Mouse (Mus musculus) embryonic stem cell, embryonic (primary cell): ENCODE measurements around the gene Inpp5a.

ENCODE experiments used
- CTCF ChIA-PET, 4 experiments: fragments of 300-600 bp in 2 of 4; fragments of 350-600 bp in 2 of 4; sonication (Branson Sonifier 250); formaldehyde crosslinking; loops; one replicate each; lab custom pipeline; 2022; ENCODE audit warnings: inconsistent platforms in 2 of 4; lab: Charles Lee
- POLR2A ChIA-PET, 4 experiments: fragments of 300-600 bp in 2 of 4; fragments of 350-600 bp in 2 of 4; sonication (Branson Sonifier 250); formaldehyde crosslinking; loops; one replicate each; lab custom pipeline; 2022; ENCODE audit warnings: antibody characterized with exemption in 4 of 4, inconsistent platforms in 1 of 4; lab: Charles Lee

The Inpp5a gene

DNA sequence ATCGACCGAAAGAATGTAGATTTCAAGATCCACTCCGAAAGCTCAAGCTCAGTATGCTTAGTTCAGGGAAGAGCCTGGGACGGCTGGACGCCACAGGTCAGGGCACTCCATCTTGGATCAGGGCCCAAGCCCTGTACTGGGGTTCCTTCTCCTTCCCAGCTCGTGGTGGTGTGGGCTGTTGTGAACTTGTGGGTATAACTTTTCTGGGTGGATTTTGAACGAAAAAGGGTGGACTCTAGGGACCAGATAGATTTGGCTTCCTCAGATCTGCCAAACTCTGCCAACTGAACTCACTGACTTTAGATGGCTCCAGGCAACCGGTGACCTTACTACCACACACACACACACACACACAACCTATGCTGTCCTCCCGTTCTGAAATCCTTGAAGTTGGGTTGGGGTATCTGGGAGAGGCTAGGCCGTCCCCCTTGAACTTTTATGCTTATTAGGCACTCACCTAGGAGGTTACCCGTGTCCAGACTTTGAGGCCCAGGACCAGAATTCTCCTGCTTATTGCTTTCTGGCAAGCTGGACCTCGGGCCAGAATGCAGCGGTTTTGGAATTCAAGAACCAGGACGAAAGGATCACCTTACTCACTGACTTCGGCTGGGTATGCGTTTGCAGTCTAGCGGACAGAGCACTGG lies 194.3 kb downstream of the Inpp5a start:
- ChIA-PET CTCF (interaction anchor here in 1 of 4 experiments (0.7 kb wide), 1 partner anchor 558 kb away, joined by 4 read pairs; no protein-coding TSS in a partner anchor), POLR2A (interaction anchor here in 1 of 4 experiments (0.6 kb wide), 1 partner anchor 368 kb away, joined by 5 read pairs; no protein-coding TSS in a partner anchor)

GRCm38 (mm10) chr7:139584221-139585175 lies 195.6 kb downstream of the Inpp5a start:
- POLR2A ChIA-PET, result interaction anchor here in 2 of 4 experiments (0.7 to 1.5 kb wide), 3 partner anchors 44 to 281 kb away, joined by 3 to 4 read pairs (median 3); no protein-coding TSS in a partner anchor
- CTCF ChIA-PET, result interaction anchor here in 2 of 4 experiments (0.6 to 4.9 kb wide), 8 partner anchors 7 to 454 kb away, joined by 3 to 23 read pairs (median 4); no protein-coding TSS in a partner anchor

DNA sequence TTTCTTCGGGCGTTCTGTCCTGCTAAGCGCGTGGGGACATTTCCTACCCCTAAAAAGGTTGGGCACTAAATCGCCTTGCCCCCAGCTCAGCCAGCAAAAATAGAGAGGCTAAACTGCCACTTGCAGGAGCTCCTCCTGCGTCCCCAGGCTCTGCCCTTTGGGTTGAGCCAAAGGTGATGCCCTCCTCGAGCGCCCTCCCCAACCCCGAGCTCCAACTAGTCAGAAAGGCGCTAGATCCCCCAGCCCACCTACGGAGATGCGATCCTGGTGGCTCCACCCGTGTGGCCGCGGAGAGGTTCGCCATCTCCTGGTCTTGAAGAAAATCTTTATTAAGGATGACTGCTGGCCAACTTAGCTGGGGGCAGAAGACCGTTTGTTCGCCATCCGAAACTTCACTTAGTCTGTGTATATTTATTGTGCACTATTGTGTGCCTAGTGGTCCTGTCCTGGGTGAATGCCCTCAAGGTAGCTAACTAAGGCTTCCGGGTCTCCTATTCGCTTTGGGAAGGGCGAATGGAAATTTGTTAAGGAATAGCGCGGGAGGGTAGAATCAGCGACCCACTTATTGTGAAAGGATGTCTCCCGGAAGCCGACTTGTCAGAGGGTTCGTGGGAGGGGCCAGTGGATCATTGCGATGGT lies 196.4 kb downstream of the Inpp5a start:
- ChIA-PET POLR2A (interaction anchor here in 3 of 4 experiments (0.7 to 1.5 kb wide), 5 partner anchors 10 to 282 kb away, joined by 3 to 6 read pairs (median 3); no protein-coding TSS in a partner anchor), CTCF (interaction anchor here (0.5 to 4.9 kb wide), 13 partner anchors 8 to 519 kb away, joined by 3 to 23 read pairs (median 4); no protein-coding TSS in a partner anchor)

- POLR2A ChIA-PET, result interaction anchor here in 1 of 4 experiments (0.6 kb wide), 1 partner anchor 224 kb away, joined by 4 read pairs; no protein-coding TSS in a partner anchor
- CTCF ChIA-PET, result interaction anchor here in 2 of 4 experiments (0.5 to 4.9 kb wide), 5 partner anchors 28 to 1535 kb away, joined by 3 to 23 read pairs (median 6); no protein-coding TSS in a partner anchor
Measured at GRCm38 (mm10) chr7:139587919-139588318, 199.0 kb downstream of the Inpp5a start.

DNA sequence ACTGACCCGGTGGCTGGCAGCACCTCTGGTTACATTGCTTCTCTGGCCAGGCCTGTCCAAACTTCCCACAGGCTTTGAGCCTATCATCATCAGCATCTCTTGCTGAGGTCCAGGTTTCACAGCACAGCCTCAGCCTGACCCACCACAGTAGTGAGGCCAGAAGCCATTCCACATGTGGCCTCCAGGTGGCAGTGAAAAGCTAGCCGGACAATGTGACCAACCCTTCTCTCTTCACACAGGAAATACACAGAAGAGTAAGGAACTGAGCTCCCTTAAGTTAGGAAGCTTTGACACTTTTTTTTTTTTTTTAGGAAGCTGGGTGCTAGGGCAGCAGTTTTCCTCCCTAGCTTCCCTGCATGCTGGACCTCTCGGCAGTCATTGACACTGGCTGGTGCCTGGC lies 201.4 kb downstream of the Inpp5a start:
- CTCF ChIA-PET, result interaction anchor here (0.5 to 2.7 kb wide), 43 partner anchors 9 to 1998 kb away, joined by 3 to 16 read pairs (median 4); partner anchors contain the start of genes Cfap46 (in 2 of the 4), Lrrc27 (in 1 of the 4) and Stk32c (in 1 of the 4)
- POLR2A ChIA-PET, result interaction anchor here in 3 of 4 experiments (0.6 to 4.1 kb wide), 12 partner anchors 9 to 695 kb away, joined by 3 to 25 read pairs (median 3); partner anchors contain the start of genes Lrrc27 (in 1 of the 3) and Stk32c (in 1 of the 3)

- POLR2A ChIA-PET, result interaction anchor here in 2 of 4 experiments (1.0 to 4.1 kb wide), 6 partner anchors 8 to 378 kb away, joined by 3 to 25 read pairs (median 4); partner anchors contain the start of genes Lrrc27 (in 1 of the 2) and Stk32c (in 1 of the 2)
- CTCF ChIA-PET, result interaction anchor here in 3 of 4 experiments (0.6 to 2.7 kb wide), 13 partner anchors 11 to 669 kb away, joined by 3 to 16 read pairs (median 4); partner anchors contain the start of gene Adgra1 (in 1 of the 3)
Measured at GRCm38 (mm10) chr7:139591311-139591710, 202.4 kb downstream of the Inpp5a start.

DNA sequence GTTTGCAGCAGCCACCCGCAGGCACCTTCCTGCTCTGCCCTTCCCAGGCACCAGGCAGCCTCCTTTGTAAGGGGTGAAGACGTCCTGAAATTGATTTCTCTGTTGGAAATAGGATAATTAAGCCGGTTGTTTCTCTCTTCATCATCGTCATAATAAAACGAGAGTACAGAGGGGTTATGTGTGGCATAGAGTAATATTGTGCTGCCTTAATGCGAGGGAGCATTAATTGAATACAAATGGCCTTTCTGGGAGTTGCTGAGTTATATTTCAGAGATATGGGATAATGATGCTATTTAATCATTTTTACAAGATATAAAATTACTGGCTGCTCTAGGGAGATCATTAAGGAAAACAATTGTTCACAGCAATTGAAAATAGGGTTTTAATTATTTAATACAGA lies 206.4 kb downstream of the Inpp5a start:
- ChIA-PET CTCF (interaction anchor here in 2 of 4 experiments (1.2 to 1.6 kb wide), 2 partner anchors 9 to 21 kb away, joined by 4 to 6 read pairs; no protein-coding TSS in a partner anchor), POLR2A (interaction anchor here in 2 of 4 experiments (0.7 to 1.8 kb wide), 5 partner anchors 9 to 19 kb away, joined by 3 to 7 read pairs (median 3); no protein-coding TSS in a partner anchor)

GRCm38 (mm10) chr7:139595862-139596261 lies 207.0 kb downstream of the Inpp5a start:
- ChIA-PET POLR2A (interaction anchor here in 2 of 4 experiments (0.6 to 1.6 kb wide), 6 partner anchors 10 to 260 kb away, joined by 3 to 6 read pairs (median 3); no protein-coding TSS in a partner anchor), CTCF (interaction anchor here in 3 of 4 experiments (0.6 to 1.6 kb wide), 4 partner anchors 10 to 110 kb away, joined by 3 to 6 read pairs (median 4); no protein-coding TSS in a partner anchor)

- CTCF ChIA-PET, result interaction anchor here in 1 of 4 experiments (0.7 kb wide), 1 partner anchor 16 kb away, joined by 5 read pairs; no protein-coding TSS in a partner anchor
- POLR2A ChIA-PET, result interaction anchor here in 1 of 4 experiments (0.6 to 0.7 kb wide), 2 partner anchors 240 kb away, joined by 3 read pairs; no protein-coding TSS in a partner anchor
Measured at GRCm38 (mm10) chr7:139610328-139610727, 221.4 kb downstream of the Inpp5a start.

DNA sequence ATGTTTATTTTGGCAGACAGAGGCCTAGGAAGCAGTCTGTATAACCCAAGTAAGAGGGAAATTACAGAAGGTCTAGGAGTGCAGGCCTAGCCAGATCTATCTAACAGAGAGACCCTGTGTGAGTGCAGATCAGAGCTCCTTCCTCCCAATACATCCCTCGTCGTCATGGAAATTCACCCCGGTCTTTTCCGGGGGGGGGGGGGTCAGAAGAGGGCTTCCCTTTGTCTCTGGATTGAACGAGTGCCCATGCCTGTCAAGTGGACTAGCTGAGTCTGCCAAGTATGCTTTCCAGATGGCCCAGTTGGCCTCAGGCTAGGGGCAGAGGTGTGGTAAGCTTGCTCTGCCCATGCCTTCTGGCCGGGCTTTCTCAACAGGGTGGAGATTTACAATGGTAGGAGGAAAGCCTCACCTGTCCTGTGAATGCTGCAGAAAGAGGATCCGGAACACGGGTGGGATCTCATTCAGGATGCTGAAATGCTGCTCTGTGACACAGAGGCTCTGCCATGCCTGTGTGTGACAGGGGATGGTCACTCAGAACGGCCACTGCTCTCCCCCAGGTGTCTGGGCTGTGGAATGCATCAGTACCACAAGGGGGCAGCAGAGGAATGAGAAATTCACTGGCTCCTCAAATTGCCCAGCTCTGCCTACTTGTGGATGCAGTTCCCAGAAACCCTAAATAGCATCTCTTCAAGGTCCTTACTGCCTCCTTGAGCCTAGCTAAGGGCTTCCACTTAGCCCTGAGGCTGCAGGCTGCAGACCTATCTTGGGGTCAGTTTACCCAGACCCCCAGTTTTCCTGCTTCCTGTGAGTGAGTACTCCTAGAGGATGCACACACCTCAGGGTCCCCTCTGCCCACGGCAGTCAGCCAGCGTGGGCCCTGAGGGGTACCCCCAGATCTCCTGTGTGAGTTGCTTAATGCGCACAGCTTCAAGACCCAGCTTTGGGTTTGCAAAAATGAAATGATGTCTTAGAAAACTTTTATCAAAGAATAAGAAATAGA lies 227.2 kb downstream of the Inpp5a start:
- ChIA-PET CTCF (interaction anchor here (0.6 to 4.1 kb wide), 54 partner anchors 9 to 1201 kb away, joined by 3 to 26 read pairs (median 5); partner anchors contain the start of gene Cfap46 (in 1 of the 4)), POLR2A (interaction anchor here in 2 of 4 experiments (0.6 to 1.2 kb wide), 4 partner anchors 12 to 749 kb away, joined by 3 to 4 read pairs (median 4); no protein-coding TSS in a partner anchor)

DNA sequence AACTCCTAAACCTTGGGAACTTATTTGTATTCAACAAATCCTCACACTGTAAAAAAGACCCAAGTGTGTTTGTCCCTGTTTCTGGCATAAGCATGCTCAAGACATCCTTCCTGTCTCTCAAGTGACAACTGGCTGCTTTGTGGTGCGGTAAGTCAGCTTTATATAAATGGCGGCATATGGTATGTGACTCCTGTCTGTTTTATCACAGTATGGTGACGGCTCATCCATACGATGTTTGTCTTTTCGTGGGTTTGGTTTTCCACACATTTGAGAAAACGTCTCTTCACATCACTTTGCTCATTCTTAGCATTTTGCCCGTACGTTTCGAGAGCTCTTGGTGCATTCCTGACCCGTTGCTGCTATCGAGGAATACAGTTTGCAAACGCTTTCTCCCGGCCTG lies 233.7 kb downstream of the Inpp5a start:
- ChIA-PET POLR2A (interaction anchor here in 1 of 4 experiments (1.1 kb wide), 1 partner anchor 28 kb away, joined by 3 read pairs; no protein-coding TSS in a partner anchor), CTCF (no interaction called here)

- CTCF ChIA-PET, result interaction anchor here in 1 of 4 experiments (0.7 kb wide), 1 partner anchor 80 kb away, joined by 4 read pairs; no protein-coding TSS in a partner anchor
- POLR2A ChIA-PET, result no interaction called here
Measured at GRCm38 (mm10) chr7:139625156-139625555, 236.2 kb downstream of the Inpp5a start.
